Mouse (Mus musculus) layer of hippocampus, postnatal 14 days (tissue): ENCODE measurements at regions not wholly inside any gene's neighbourhood (a gene's known extent, or its start where the extent isn't known, plus 50 kb on each side); places are given as distances from the start of the nearest gene placed in this dataset.

Experiments used
- DNase-seq, 2 experiments: peaks; one replicate each; pipeline ENCODE4 v3.0.0; 2021 to 2022; ENCODE audit warnings: low spot score in 2 of 2, mixed read lengths in 1 of 2

DNA sequence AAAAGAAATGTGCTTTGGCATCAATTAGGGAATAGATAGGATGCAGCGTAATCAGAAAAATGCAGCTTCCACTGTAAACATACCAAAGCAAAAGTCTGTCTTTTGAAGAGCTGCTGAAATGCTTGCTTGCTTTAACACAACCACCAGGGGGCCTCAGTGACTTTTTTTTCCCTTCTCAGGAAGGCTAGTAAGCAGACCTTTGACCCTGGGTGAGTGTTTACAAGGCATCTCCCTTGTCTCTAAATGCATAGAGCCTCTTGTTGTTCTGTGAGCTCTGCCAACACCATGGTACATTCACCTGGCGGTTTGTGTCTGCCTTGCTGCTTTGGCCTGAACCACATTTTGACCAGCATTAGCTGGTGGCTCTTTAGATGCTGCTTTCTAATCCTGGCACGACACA lies 191.9 kb upstream of the C9orf72 start:
- DNase-seq, result peak; percentile 22 to 38

DNA sequence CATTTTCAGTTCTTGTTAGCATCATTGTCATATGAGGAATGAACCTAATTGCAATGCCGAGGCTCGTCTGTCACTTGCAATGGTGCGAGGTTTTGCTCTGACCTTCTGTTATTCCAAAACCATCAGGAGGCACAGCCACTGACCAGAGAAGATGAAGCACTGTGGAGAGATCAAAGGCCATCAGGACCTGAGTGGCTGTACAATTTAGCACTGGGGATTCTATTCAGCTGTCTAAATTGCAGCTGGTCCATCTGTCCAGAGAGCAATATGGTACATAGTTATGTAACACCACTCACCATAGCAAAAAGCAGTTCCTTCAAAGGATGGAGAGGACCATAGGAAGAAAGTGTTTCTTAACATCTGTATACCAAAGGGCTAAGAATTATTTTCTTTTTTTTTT lies 187.5 kb upstream of the C9orf72 start:
- no peak for DNase-seq

DNA sequence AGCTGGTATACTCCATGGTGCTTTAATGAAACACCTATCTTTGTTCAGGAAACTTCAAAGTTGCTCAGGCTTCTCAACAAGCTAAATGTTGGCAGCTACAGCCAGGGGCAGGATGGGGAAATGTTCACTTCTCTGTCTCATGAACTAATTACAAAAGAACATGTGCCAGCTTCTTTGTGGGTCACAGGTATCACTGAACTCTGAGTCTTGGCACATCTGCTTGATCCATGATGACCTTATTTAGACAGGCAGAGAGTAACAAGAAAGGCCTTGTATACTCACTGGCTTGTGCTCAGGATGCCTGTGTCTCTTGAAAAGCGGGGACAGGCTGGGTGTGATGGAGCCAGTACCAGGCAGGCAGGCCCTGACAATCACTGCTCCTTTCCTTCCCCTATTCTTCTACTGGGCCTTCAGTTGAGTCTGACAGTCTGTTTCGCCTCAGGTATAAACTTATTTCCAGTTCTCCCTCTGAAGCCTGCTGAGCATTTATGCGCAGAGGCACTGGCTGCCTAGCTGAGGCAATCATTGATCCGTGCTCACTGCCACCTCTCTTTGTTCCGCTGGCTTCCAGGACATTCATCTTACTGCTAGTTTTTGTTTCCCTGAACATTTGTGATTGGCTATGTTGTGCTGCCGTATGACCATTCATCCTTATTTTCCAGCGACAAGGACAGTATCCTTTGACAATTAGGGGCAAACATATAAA lies 179.5 kb upstream of the C9orf72 start:
- no peak for DNase-seq

DNA sequence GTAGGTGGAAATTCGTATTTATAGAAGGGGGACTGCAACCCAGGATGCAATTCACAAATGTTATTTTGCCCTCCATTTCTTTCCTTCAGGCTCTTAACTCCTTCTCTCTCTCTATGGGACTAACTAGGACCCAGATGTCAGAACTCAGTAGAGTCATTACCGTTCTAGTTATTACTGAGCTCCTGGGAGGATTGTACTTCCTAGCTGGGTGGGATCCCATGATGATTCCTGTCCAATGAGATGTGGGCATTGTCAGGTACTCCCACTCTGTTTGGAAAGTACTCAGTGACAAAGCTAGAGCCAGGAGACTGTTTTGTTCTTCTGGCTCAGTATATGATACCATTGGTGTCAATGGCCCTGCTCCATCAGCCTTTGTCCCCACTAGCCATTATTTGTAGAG lies 178.1 kb upstream of the C9orf72 start:
- DNase-seq, result no peak

DNA sequence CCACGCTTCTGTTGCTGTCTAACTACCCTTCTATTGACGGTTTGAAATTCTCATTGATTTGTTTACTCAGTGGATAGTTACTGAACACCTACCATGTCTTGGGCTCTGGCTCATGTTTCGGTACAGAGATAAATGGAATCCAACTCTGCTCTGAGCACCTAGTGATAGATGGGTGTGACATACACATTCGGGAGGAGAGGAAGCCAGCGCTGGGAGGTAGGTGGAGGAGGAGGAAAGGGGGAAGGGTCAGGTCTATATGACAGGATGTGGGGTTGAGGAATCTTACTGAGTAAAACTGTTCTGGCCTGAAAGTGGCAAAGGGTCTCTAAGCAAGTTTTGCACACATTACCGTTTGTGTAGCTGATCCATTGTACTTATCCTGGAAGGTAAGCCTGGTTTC lies 177.6 kb upstream of the C9orf72 start:
- DNase-seq, result no peak

DNA sequence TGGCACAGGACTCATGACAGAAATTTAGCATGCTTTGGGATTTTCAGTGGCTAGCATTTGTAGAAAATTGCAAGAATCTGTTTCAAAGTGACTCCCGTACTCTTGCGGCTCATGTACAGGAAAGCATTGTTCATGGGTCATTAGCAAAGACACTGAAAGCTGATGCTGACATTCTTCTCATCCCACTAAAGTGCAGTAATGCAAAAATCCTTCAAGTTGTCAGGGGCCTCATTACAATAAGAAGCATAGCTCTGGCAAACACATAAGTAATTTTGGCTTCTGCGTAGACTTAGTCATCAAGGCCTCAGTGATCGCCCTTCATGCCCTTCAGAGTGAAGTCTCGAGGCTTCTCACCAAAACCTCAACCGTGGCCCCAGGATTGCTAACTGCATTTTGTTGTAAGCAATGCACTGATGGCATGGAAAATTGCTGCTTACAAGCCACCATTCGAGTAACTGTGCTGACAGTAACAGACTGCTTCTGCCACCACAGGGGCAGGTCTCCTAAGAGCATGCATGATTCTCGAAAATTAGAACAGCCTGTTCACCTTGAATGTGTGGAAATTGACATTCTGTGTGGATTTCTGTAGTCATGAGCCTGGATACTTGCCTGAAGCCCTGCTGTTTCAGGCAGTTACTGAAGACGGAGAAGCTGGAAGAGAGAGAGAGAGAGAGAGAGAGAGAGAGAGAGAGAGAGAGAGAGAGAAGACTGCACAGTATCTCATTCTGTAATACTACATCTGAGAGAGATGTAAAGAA lies 176.6 kb upstream of the C9orf72 start:
- DNase-seq, result peak in 1 of 2 experiments; percentile 18

DNA sequence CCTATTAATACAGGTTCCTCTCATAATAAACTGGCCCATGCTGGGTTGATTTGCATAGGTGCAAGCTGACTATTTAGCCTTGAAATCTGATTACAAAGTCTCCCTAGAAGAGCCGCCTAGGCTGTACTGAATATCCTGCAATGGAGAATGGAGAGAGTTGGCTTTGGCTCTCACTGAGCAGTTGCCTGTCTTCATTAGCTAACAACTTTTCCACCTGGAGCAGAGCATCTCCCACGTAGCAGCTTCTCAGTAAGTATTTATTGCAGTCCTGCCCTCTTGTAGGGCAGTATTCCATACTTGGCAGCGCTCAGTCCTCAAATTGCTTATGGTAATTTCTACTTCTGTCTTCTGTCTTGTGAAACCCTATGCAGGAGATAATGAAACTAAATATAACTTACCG lies 175.8 kb upstream of the C9orf72 start:
- DNase-seq, result no peak

DNA sequence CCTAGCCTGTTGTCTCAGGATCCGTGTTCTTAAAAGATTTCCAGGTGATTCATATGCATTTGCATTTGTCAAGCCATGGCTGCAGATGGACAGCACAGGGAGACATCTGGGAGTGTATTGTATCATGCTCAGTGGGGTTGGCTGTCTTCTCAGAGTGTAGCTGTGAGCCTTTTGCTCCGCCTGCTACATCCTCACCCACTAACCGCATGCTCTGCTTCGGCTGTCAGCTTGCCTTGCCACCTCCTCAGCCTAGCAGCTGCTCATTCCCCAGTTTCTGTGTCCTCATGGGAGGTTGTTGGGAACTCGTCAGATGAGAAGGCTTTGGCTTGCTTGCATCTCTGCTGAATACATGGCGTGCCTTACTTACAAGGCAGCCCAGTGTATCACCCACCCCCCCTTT lies 174.5 kb upstream of the C9orf72 start:
- DNase-seq, result peak; percentile 61 to 83

DNA sequence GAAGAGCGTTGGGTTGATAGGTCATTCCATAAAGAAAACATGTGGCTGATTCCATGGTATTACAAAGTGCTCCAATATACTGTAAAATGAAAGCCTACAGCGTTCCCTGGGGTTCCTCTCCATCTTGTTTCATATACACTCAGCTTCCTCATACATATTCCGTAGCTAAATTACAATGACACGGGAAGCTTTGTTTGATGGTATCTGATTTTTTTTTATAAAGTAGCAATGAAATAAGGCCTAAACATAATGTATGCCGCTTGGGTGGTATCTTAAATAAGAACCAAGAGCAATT lies 169.6 kb upstream of the C9orf72 start:
- DNase-seq, result no peak

DNA sequence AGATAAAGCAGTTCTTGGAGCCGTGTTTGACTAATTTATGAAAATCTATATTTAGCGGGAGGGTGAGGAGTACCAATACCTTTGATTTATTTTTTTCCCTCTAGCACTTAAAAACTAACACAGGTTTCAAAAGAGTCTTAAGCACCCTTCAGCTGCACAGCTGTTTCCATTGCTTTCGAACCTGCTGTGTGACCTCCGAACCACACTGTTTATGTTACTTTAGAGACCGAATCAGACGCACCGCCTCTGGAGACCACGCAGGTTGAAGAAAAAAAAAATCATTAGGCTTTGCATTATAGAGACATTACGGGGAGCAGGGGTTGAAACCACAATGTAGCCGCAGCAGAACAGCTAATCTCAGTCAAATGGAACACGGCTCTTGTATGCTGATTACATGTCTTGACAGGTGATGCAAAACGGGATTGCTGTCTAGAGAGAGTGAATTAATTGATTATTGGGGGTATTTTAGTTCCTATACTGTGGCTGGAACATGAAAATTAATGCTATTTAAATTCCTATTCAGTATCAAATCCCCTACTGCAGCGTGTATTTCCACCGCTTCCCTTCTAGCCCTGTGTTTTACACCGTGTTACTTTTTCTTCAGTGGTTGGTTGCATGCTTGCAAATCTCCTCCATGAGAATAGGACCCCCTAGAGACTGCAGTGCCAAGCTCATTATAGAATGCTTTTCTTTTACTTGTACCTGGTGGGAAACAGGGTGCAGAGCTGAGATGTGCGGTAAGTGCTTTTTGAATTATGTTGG lies 169.0 kb upstream of the C9orf72 start:
- DNase-seq, result no peak

DNA sequence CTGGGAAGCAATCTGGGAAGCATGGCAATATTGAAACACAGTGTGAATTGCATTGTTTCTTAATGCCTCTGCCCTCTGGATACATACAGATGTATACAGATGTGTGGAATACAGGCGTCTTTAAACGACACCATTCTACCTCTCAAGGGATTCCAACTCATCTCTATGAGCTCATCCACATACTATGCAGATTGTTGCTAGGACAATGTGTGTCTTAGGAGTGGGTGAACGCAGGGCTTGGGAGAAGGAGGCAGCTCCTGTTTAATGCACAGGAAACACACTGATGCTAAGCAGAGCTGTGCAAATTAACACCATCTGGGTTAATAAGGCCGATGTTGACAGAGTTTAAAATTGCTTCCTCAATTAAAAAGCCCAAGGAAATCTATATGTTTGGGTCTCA lies 149.8 kb upstream of the C9orf72 start:
- no peak for DNase-seq

DNA sequence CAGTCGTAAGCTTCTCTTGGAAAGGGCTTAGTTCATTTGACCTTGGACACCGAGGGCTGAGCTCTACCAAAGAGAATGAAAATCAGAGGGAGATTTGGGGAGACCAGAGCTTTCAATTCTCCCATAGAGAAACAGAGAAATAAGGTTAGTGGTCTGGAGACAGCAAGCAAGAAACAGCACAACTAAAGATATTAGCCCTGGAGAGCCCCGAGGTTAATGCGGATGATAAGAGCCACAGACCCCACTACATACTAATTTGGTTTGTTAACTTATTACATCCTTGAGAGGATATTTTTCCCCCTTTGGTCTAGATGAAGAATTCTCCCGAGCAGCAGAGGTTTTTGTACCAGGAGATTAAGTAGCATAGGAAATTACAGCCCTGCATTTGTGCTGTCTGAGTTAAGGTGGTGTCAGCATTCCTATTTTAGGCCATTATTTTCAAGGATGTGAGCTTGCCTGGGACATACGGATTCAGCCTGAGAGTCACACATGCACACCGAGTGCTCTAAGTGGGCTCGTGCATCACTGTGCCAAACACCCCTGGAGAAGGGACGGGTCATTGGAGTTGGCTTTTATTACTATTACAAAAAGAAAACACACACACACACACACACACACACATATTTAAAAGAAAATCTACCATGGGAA lies 147.4 kb upstream of the C9orf72 start:
- DNase-seq, result no peak

DNA sequence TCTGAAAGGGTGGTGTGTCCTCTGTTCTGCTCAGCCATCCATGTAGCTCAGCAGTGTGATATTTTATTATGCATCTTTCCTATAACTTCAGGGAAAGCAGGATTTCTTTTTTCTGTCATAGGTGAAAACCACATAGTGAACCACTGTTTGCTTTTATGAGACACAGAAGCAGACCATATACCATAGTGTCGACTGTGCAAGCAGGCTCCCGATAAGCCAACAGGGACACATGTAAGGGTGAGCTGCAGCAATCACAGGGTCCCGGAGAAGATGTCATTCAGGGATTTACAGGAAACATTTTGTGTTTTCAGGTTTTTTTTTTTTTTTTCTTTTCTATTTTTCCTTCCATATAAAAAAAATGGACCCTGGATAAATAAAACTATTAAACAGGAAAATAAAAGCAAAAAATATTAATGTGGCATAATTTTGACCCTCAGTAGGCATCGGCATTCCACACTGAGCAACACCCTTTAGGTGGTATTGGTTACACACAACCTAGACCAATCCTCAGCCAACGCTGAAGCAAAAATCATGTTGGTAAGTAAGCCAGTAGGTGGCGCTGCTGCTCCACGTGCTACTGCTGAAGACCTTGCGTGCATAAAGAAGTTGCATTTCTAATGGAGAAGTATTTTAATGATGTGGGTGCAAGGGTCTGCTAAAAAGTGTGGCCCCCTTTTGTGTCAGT lies 146.7 kb upstream of the C9orf72 start:
- peak; percentile 87 to 88 for DNase-seq

DNA sequence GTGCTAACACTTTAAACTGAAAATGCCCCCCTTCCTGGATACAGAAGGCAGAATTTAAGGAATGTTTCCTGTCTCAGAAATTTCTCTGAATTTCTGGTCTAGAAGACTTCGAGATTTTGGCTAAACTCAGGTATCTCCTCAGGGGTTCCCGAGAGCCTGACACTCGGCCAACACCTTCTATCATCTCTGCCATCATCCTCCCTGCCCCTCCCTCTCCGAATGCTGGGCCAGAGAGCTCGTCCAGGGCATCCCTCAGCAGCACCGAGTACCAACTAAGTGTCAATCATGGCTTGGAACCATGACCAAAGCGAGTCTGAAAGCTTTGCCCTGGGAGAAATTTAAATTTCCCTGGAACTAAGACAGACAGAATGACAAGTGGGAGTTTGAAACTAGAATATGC lies 138.2 kb upstream of the C9orf72 start:
- no peak for DNase-seq

DNA sequence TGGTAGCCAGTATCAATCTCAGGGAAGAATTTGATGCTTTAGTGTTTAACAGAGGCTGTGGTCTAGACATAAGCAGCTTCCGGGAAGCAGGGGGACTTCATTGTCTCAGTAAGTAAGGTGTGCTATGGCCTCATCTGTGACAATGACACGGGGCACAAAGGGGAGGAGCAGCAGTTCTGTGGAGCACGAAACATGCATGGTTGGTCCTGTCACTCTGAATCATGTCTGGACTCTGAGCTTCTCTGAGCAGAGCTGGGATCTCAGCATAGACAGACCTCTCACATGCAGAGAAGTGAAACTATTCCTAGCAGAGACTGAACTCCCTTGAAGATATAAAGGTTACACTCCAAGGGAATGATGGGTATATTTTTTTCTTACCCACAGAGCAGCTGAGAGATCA lies 136.2 kb upstream of the C9orf72 start:
- DNase-seq, result no peak

DNA sequence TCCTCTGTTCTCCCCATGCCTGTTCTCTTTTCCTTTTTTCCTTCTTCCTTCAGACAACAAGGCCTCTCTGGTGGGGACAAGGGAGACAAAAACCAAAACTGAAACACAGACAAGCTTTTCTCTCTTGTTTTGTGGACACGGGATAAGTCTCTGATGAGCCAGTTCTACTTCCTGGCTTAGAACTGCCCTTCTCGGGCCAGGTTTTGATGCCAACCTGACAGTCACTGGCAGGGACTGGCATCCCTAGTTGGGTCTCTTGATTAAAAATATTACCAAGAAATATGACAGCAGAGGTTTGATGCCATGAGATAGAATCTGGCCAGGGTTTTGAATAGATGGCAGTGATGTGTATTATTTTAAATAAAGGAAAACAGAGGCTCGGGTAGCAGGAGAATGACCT lies 133.4 kb upstream of the C9orf72 start:
- peak in 1 of 2 experiments; percentile 34 for DNase-seq

DNA sequence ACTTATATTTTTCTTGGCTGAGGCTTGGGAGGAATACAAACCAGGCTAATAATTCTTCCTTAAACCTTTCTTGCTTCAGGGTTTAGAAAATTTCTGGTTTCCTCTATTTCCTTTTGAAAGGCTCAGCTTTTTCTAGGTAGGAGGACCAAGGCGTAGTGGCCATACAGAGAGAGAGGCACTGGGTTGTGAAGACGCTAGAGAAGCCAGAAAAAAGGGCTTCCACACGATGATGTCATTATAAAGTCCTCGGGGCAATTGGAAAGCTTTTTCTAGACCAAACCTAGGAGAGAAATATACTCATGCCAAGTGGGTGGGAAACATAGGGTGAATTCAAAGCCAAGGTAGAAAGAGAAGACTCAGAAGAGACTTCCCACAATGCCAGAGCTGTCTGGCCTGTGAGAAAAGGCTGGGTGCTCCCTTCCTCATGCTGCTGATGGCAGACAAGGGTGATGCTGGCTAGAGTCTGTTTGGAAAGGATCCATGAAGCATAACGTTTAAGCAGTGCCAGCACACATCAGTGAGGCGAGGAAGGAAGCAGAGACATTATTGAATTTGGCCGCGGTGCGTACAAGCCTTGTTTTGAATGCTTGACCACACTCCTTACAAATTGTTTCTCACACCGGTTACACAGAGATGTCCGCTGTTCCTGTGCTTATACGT lies 131.1 kb upstream of the C9orf72 start:
- DNase-seq, result no peak

DNA sequence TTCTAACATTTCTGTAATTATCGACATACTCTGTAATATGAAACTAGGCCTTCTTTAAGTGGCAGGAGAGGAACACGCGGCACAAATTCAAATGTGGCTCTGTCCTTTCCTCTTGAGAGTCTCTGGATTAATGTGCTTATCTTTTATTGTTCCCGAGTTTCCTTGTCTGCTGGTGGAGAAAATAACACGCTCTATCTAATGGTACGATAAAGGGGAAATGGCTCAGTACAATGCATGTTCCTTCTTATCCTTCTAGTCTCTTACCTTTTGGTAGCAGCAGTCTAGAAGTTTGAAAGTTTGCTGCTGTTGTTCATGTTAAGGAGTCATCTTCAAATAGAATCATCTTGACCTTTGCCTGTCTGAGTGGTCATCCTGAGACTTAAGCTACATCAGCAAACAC lies 130.1 kb upstream of the C9orf72 start:
- no peak for DNase-seq

DNA sequence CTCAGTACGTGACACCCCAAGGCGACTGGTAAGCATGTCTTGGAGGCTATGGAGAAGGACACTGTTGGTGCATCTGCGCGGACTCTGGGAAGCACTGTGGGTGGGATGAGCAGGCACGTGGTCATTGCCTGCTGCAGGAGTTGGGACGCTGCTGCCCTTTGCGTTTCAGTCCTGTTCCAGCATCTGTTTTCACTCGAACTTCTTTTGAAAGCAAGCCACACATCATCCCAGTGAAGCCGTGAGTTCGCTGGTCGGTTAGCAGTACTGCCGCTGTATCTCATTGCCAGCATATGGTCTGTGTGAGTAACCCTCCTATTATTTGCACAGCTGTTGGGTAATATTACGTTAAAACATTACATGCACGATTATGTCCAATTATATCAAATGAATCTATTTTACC lies 128.1 kb upstream of the C9orf72 start:
- DNase-seq, result no peak

DNA sequence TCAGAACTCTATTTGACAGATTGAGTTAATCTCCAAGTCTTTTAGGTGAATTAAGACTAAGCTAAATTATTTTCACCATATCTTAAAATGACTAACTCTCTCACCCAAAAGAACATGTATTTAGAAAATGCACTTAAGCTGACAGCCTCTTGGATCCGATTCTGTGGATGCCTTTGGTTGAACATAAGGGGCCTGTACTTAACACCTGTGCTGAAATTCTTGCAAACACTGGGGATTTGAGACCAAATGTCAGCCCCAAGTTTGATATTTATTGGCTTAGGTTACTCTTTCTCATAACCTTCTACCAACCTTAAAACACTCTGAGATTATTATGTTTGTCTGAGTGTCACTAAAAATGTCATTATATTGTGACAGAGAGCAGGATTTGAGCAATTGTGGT lies 126.6 kb upstream of the C9orf72 start:
- DNase-seq, result no peak

DNA sequence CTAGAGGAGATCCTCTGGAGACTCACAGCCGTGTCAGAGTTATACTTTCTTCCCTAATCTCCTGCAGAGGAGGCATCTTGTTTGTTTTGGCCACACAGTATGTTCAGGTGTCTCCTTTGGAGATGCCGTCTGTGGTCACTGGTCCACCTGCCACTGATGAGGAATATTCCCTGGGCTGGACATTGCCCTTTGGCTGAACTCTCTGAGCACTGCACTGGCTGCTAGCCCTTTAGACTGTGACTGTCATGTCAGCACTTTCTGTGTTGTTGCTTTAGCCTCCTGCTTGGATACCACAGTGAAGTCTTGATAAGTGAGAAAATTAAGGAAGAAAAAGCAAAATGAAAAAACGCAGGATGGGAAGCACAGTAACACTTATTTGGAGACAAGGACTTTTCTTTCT lies 124.5 kb upstream of the C9orf72 start:
- no peak for DNase-seq
